Mouse (Mus musculus): ENCODE measurements around the gene 1810009J06Rik.
"Not testable (repeated sequence)": the region's sequence is repeated elsewhere in the genome, so short reads cannot be mapped to it uniquely, and the experiment has no call there.

GRCm38 (mm10) chr6:40964454-40964853 lies at the start of gene 1810009J06Rik:
- not testable (repeated sequence) for TF ChIP-seq POLR2A (IDR thresholded peaks at IDR 0.05; ENCODE audit: low read depth, low read length); CTCF (IDR thresholded peaks at IDR 0.05; ENCODE audit: extremely low read depth, insufficient read length, insufficient replicate concordance, low read depth, low read length)
